Comparison of ENCODE assay signal across 20 mouse cellular contexts in the genomic region with DNA sequence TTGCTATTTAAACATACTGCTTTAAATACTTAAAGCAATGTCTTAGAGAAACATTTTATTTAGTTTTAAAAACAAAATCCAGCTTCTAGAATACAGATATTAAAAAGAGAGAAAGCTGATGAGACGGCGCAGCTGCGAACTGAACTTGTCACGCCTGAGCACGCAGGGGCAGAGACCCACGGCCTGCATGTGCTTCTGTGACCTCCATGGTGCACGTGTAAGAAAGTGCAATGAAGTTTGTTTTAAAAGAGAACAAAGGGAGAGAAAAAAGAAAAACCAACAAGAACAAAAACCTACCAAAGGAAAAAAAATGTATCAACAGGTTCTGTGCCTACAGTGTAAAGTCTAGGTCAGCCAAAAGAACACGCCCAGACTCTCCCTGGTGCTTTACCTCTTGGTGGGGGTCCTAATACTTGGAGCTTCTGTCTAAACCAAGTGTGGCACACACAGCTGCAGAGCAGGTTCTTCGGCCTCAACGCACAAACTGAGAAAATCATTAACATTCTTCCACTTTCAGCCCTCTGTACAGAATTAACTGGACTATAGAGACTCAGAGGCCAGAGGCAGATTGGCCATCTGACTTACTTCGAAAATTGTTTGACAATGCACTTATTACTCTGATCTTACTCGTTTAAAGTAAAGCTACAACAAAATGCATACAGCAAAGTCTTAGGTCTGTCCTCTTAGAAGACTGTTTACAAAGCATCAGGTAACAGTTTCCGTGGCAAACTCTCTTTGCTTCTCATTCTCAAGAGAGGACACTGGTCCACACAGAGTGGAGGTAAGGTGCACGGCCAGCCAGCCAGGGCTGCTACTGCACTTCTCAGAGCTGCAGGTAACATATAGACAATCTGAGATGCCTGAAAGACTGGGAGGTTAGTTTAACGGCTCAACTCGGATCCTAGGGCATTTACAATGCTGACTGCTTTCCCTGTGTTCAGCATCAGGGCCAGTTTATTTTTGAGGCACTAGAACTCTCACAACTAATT. TPM values are rescaled to one million over a fixed set of nuclear protein-coding genes. Genes with fewer than 3 reads are reported as not detected.
DNase-seq lines count a peak whose midpoint lies in the region; ATAC-seq and TF ChIP-seq lines count a peak whose summit lies in the region.
"Had no signal": no experiment of that assay in that cellular context is flagged by ENCODE, and none has a peak within 500 bp of the region (broad histone marks: within the 10 kb centered on the region; RNA-seq: fewer than 3 reads in every experiment).

No protein-coding gene starts in this region.

- no peak overlapping the region for H3K9ac ChIP-seq in kidney, embryonic 15.5 days
- no peak overlapping the region for H3K9ac ChIP-seq in lung, embryonic 15.5 days
- no peak overlapping the region for H3K9ac ChIP-seq in CH12.LX (ENCODE audit: insufficient read depth, low read depth)
- H3K9ac ChIP-seq: embryonic facial prominence, embryonic 12.5 days; heart, embryonic 13.5 days; hindbrain, embryonic 12.5 days had no signal

- TF ChIP-seq RAD21 in CH12.LX (IDR thresholded peaks at IDR 0.05; ENCODE audit: low read depth, low read length) = no peak

- 0 out of 2 replicates have a peak, but pooled peaks cover 2% of the 10 kb centered on the region for H3K4me1 ChIP-seq in kidney, embryonic 15.5 days
- 0 out of 2 replicates have a peak, but pooled peaks cover 3% of the 10 kb centered on the region for H3K4me1 ChIP-seq in lung, embryonic 15.5 days
- peaks cover 5 to 38% of the 10 kb centered on the region in 2 experiments; a peak in 3 of 4 replicates for H3K4me1 ChIP-seq in CH12.LX (ENCODE audit: control insufficient read depth in 1 of 2, insufficient read depth in 2 of 2)
- H3K4me1 ChIP-seq: heart, embryonic 13.5 days; hindbrain, embryonic 12.5 days had no signal

- H3K27ac ChIP-seq in kidney, embryonic 15.5 days = peak overlapping the region; percentile 65
- H3K27ac ChIP-seq in lung, embryonic 15.5 days = peak overlapping the region; percentile 24; the same call in 1 of the 2 replicates
- no peak overlapping the region for H3K27ac ChIP-seq in CH12.LX (ENCODE audit: insufficient read depth, low read depth)
- H3K27ac ChIP-seq: embryonic facial prominence, embryonic 12.5 days; heart, adult 2 months; heart, embryonic 13.5 days; hindbrain, embryonic 12.5 days had no signal

- H3K4me2 ChIP-seq in kidney, embryonic 15.5 days = no peak overlapping the region
- H3K4me2 ChIP-seq in lung, embryonic 15.5 days = no peak overlapping the region
- no peak overlapping the region for H3K4me2 ChIP-seq in CH12.LX (ENCODE audit: insufficient read depth, low read depth, poor library complexity, severe bottlenecking)
- H3K4me2 ChIP-seq: embryonic facial prominence, embryonic 12.5 days; heart, embryonic 13.5 days; hindbrain, embryonic 12.5 days had no signal

- H3K79me2 ChIP-seq in CH12.LX (replicated peaks; ENCODE audit: control insufficient read depth, extremely low read depth, insufficient read depth, poor library complexity, severe bottlenecking) = no peaks in the 10 kb centered on the region

- peak; percentile 68 for ATAC-seq in kidney, embryonic 15.5 days (replicated peaks; ENCODE audit: low FRiP score)
- ATAC-seq in lung, embryonic 15.5 days (ENCODE audit: borderline replicate concordance, extremely low read depth, low FRiP score, low TSS enrichment) = no peak
- ATAC-seq: CD4-positive, CD25-positive, alpha-beta regulatory T cell, adult 4 months; forebrain, embryonic 16.5 days had no signal

- no peak overlapping the region for H3K4me3 ChIP-seq in kidney, embryonic 15.5 days (replicated peaks)
- H3K4me3 ChIP-seq in lung, embryonic 15.5 days = no peak overlapping the region
- no peak overlapping the region for H3K4me3 ChIP-seq in CH12.LX (replicated peaks in 1 of 3; ENCODE audit: low read depth in 2 of 3, low read length in 2 of 3, poor library complexity in 1 of 3)
- H3K4me3 ChIP-seq: embryonic facial prominence, embryonic 12.5 days; heart, adult 2 months; heart, embryonic 13.5 days; hindbrain, embryonic 12.5 days had no signal

- TF ChIP-seq POLR2A in CH12.LX (IDR thresholded peaks at IDR 0.05; ENCODE audit: low read depth, low read length) = no peak

- no peak for TF ChIP-seq CTCF in CH12.LX (conservative IDR thresholded peaks at IDR 0.05 in 1 of 2, IDR thresholded peaks at IDR 0.05 in 1 of 2; ENCODE audit: low read depth in 2 of 2, low read length in 2 of 2)

- 0 out of 2 replicates have a peak, but pooled peaks have one; percentile 7 for TF ChIP-seq EP300 in CH12.LX (IDR thresholded peaks at IDR 0.05; ENCODE audit: low read length)

- 70% methylated on average over 16 of the region's 16 CpGs for WGBS in kidney, embryonic 15.5 days
- 65% methylated on average over 16 of the region's 16 CpGs for WGBS in lung, embryonic 15.5 days

- dilution Hi-C loops in CH12.LX (cut with MboI; ENCODE audit: extremely low pct_ligation_motif_present, extremely low pct_unique_long_range_greater_than_20kb, low sequenced_read_pairs) = no loop called here

- in situ Hi-C loops in CH12.LX (cut with MboI; ENCODE audit: low pct_ligation_motif_present, low pct_unique_long_range_greater_than_20kb, low sequenced_read_pairs) = no loop called here

- H3K9me3 ChIP-seq in kidney, embryonic 15.5 days (replicated peaks) = no peaks in the 10 kb centered on the region
- no peaks in the 10 kb centered on the region for H3K9me3 ChIP-seq in lung, embryonic 15.5 days
- no peaks in the 10 kb centered on the region for H3K9me3 ChIP-seq in CH12.LX (replicated peaks; ENCODE audit: low read length)
- H3K9me3 ChIP-seq: embryonic facial prominence, embryonic 12.5 days; heart, embryonic 13.5 days; hindbrain, embryonic 12.5 days had no signal

- DNase-seq in heart, adult 11 months = peak; percentile 59
- no peak for DNase-seq in heart, adult 8-10 months (ENCODE audit: low spot score)
- DNase-seq in kidney, postnatal 14 days = no peak
- DNase-seq in lung, postnatal 36 days = no peak
- no peak for DNase-seq in CH12.LX (ENCODE audit: extremely low read depth)
- DNase-seq: adrenal gland, postnatal 14 days; B cell, adult 2 months; cerebellum, adult 11-12 months; cerebellum, adult 9-10 months; cerebellum, postnatal 25 days; gastrocnemius, postnatal 10 days; heart, adult 2 months; heart, postnatal 4 days had no signal

- peaks cover 60% of the 10 kb centered on the region for H3K36me3 ChIP-seq in kidney, embryonic 15.5 days
- peaks cover 23% of the 10 kb centered on the region for H3K36me3 ChIP-seq in lung, embryonic 15.5 days
- H3K36me3 ChIP-seq in CH12.LX (replicated peaks in 1 of 2; ENCODE audit: control insufficient read depth in 1 of 2, insufficient read depth in 1 of 2, low read length in 1 of 2) = peaks cover 30 to 71% of the 10 kb centered on the region in 2 experiments

- no peaks in the 10 kb centered on the region for H3K27me3 ChIP-seq in kidney, embryonic 15.5 days
- H3K27me3 ChIP-seq in lung, embryonic 15.5 days = no peaks in the 10 kb centered on the region
- H3K27me3 ChIP-seq in CH12.LX (replicated peaks) = no peaks in the 10 kb centered on the region
- H3K27me3 ChIP-seq: embryonic facial prominence, embryonic 12.5 days; heart, embryonic 13.5 days; hindbrain, embryonic 12.5 days had no signal

TF ChIP-seq in CH12.LX, 34 proteins besides CTCF, POLR2A, EP300 and RAD21:
- 0 out of 2 replicates have a peak, but pooled peaks have one; percentile 18 for TF ChIP-seq NRF1 (IDR thresholded peaks at IDR 0.05; ENCODE audit: low read depth, low read length)
- peak; percentile 56 for TF ChIP-seq MAX (IDR thresholded peaks at IDR 0.05; ENCODE audit: low read length)
- TF ChIP-seq UBTF (IDR thresholded peaks at IDR 0.05; ENCODE audit: low read depth, low read length) = no peak
- peak; percentile 62; the same call in 1 of the 2 replicates for TF ChIP-seq MYC (IDR thresholded peaks at IDR 0.05; ENCODE audit: low read depth, low read length)
- TF ChIP-seq BHLHE40 (IDR thresholded peaks at IDR 0.05; ENCODE audit: low read depth, low read length) = peak; percentile 66
- TF ChIP-seq MAZ (IDR thresholded peaks at IDR 0.05; ENCODE audit: low read depth, low read length) = no peak
- no peak for TF ChIP-seq RCOR1 (conservative IDR thresholded peaks at IDR 0.05; ENCODE audit: low read depth, low read length)
- no peak for TF ChIP-seq HCFC1 (IDR thresholded peaks at IDR 0.05; ENCODE audit: low read depth, low read length)
- TF ChIP-seq MAFK (IDR thresholded peaks at IDR 0.05; ENCODE audit: insufficient replicate concordance, low read length) = no peak
- TF ChIP-seq USF2 (conservative IDR thresholded peaks at IDR 0.05; ENCODE audit: low read depth, low read length) = no peak
- no peak for TF ChIP-seq TCF12 (IDR thresholded peaks at IDR 0.05; ENCODE audit: low read depth, low read length)
TF ChIP-seq in CH12.LX: peak in this region for 4.

RNA-seq across cellular contexts. Expression of a gene that starts 9.2 kb away (rescaled TPM):
- 10 to 100 TPM; 34.4 to 43.4 (median 38.5) TPM for total RNA-seq in heart, adult 8-10 months (2022)
- 84.7 and 87.6 TPM in 2 replicates for polyA plus RNA-seq in kidney, embryonic 15.5 days (2015; fragmentation: Nextera tagmentation; extraction: Ambion mirVana)
- 42.7 and 42.9 TPM in 2 replicates for polyA plus RNA-seq in lung, embryonic 15.5 days (2015; fragmentation: Nextera tagmentation; extraction: Ambion mirVana)
- total RNA-seq in CH12.LX (2012; rRNA removed) (51.1 and 54.8 TPM in 2 replicates), CH12.LX (2014; rRNA removed) (73.5 and 81.7 TPM in 2 replicates)
- 62.1 and 64.4 TPM in 2 replicates for polyA plus RNA-seq in CH12.LX (2012; ENCODE audit: insufficient read length, low read depth)

RNA-seq across cellular contexts. Expression of a gene that starts 47.1 kb away (rescaled TPM):
- total RNA-seq in heart, adult 8-10 months (2022) = 10 to 100 TPM in 1 of 4 experiments, 1 to 10 TPM in 3; 6.2 to 10.6 (median 6.8) TPM
- polyA plus RNA-seq in kidney, embryonic 15.5 days (2015; fragmentation: Nextera tagmentation; extraction: Ambion mirVana) = 28.0 and 30.2 TPM in 2 replicates
- polyA plus RNA-seq in lung, embryonic 15.5 days (2015; fragmentation: Nextera tagmentation; extraction: Ambion mirVana) = 23.5 and 23.8 TPM in 2 replicates
- total RNA-seq in CH12.LX (2012; rRNA removed) (5.8 and 5.9 TPM in 2 replicates), CH12.LX (2014; rRNA removed) (5.0 and 6.7 TPM in 2 replicates)
- polyA plus RNA-seq in CH12.LX (2012; ENCODE audit: insufficient read length, low read depth) = 16.8 and 17.6 TPM in 2 replicates

RNA-seq across cellular contexts. Expression of a gene that starts 47.6 kb away (rescaled TPM):
- total RNA-seq in heart, adult 8-10 months (2022) = 10 to 100 TPM; 10.7 to 17.3 (median 12.6) TPM
- polyA plus RNA-seq in kidney, embryonic 15.5 days (2015; fragmentation: Nextera tagmentation; extraction: Ambion mirVana) = 25.3 and 26.7 TPM in 2 replicates
- polyA plus RNA-seq in lung, embryonic 15.5 days (2015; fragmentation: Nextera tagmentation; extraction: Ambion mirVana) = 23.0 and 23.8 TPM in 2 replicates
- 13.9 and 16.6 TPM in 2 replicates for total RNA-seq in CH12.LX (2012; rRNA removed)
- 21.2 and 23.0 TPM in 2 replicates for total RNA-seq in CH12.LX (2014; rRNA removed)
- 20.5 and 22.9 TPM in 2 replicates for polyA plus RNA-seq in CH12.LX (2012; ENCODE audit: insufficient read length, low read depth)
